Mouse (Mus musculus): ENCODE data around the gene Srcap.

Gene Srcap

DNA sequence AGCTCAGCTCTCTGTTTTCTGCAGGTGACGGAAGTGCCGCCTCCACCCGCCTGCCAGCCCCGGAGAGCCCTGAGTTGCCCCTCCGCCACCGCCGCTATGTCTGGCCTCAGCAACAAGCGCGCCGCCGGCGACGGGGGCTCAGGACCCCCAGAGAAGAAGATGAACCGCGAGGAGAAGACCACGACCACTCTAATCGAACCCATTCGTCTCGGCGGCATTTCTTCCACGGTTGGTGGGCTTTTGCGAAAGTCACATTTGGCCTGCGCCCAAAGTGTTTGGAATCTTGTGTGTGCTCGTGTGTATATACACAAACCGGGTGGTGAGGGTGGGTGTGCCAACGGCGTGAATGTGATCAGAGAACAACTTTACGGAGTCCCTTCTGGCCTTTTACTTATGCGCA lies 77.1 kb downstream of the Srcap start:
- TF ChIP-seq GATA4 (IDR thresholded peaks at IDR 0.05; ENCODE audit: insufficient replicate concordance, low read length): no peak

DNA sequence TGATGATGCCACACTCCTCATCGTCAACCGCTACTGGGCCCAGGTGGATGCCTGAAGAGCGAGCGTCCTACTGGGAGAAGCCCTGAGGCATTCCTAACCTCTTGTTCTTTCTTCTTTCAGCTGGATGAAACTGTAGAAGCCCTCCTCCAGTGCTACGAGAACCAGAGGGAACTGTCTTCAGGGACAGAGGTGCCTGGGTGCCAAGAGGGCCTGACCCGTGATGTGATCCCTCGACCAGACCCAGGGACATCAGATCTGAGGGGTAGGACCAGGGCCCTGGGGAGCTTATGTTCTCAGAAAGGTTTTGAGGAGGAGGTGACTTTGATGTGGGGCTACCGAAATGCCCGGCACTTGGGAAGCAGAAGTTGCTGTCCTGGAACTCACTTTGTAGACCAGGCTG lies 77.9 kb downstream of the Srcap start:
- TF ChIP-seq GATA4 (IDR thresholded peaks at IDR 0.05; ENCODE audit: insufficient replicate concordance, low read length): no peak

DNA sequence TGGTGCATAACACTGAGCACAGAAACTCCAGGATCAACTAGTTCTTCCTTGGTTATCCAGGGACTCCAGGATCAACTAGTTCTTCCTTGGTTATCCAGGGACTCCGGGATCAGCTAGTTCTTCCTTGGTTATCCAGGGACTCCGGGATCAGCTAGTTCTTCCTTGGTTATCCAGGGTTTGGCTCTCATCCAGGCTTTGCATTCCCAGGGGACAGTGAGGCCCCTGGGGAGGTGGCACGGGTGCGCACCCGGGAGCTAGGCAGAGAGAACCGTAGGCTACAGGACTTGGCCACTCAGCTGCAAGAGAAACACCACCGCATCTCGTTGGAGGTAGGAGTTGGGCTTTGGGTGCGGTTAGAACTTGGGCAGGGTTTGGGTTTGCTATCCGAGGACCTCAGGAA lies 79.3 kb downstream of the Srcap start:
- no peak for TF ChIP-seq GATA4 (IDR thresholded peaks at IDR 0.05; ENCODE audit: insufficient replicate concordance, low read length)

DNA sequence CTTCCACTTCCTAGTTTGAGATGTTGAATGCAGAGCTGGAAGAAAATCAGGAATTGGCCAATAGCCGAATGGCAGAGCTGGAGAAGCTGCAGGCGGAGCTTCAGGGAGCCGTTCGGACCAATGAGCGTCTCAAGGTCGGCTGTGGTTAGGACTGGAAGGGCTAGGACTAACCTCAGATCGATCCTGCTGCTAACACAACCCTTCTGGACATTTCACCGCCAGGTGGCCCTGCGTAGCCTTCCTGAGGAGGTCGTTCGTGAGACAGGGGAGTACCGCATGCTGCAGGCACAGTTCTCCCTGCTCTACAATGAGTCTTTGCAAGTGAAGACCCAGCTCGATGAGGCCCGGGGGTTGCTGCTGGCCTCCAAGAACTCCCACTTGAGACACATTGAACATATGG lies 80.8 kb downstream of the Srcap start:
- TF ChIP-seq GATA4 (IDR thresholded peaks at IDR 0.05; ENCODE audit: insufficient replicate concordance, low read length): no peak

DNA sequence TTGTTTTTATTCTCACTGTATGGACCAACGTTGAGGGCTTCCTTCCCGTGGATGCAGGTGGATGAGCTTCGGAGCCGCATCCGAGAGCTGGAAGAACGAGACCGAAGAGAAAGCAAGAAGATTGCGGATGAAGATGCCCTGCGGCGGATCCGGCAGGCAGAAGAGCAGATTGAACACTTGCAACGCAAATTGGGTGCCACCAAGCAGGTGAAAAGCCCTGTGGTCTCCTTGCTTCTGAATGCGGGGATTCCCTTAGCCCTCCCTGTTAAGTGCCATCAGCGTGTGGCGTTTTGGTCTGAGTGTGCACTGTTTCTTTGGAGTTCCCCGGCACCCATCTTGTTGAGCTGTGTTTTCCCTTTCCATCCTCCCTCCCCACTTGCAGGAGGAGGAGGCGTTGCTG lies 85.0 kb downstream of the Srcap start:
- no peak for TF ChIP-seq GATA4 (IDR thresholded peaks at IDR 0.05; ENCODE audit: insufficient replicate concordance, low read length)

DNA sequence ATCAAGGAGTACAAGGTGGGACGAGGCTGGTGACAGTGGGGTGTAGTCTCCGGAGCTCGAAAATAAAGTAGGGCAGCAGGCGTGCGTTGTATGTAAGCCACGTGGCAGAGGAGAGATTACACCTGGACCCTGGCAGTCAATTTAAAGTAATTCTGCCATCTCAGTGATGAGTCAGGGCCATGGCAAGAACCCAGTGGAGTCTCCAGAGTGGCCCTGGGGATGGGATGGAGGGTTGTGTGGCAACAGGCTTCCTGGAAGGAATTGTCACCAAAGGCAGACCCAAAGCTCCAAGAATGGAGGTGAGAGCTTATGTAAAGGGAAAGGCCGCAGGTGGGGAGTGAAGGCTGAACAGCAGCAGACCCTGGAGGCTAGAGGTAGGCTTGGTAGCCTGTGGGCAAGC lies 88.8 kb downstream of the Srcap start:
- no peak for TF ChIP-seq GATA4 (IDR thresholded peaks at IDR 0.05; ENCODE audit: insufficient replicate concordance, low read length)

DNA sequence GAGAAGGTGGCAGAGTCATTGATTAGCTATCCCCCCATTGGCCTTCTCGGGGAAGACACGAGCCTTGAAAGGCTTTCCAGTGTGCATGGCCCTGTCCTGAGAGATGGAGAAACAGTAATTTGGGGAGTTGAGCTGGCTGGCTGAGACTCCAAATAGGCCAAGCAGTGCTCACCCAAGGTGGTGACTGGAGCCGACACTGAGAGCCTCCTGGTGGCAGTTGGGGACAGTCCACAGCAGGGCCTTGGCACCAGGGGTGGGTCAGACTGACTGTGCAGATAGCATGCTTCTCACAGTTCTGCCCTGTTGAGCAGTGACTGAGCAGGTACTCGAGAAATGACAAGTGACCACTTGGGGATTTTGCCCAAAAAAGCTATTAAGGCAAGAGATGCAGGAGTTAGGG lies 90.0 kb downstream of the Srcap start:
- no peak for TF ChIP-seq GATA4 (IDR thresholded peaks at IDR 0.05; ENCODE audit: insufficient replicate concordance, low read length)

DNA sequence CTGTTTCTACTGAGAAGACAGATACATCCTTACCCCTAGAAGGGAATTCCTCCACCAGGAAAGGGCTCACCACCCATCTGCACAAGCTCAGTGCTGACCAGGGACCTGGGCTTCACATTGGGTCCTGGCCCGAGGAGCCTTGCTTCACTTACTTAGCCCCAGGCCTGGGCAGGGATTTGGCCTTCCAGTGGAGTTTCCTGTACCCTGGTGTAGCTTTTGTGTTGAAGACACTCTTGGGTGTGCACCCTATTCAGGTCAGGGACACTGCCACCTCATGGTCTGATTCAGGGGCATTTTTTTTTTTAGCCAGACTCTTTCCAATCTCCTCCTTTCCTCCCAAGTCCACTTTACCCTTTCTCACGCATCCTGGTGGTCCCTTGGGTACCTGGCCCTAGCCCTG lies 91.1 kb downstream of the Srcap start:
- no peak for TF ChIP-seq GATA4 (IDR thresholded peaks at IDR 0.05; ENCODE audit: insufficient replicate concordance, low read length)

DNA sequence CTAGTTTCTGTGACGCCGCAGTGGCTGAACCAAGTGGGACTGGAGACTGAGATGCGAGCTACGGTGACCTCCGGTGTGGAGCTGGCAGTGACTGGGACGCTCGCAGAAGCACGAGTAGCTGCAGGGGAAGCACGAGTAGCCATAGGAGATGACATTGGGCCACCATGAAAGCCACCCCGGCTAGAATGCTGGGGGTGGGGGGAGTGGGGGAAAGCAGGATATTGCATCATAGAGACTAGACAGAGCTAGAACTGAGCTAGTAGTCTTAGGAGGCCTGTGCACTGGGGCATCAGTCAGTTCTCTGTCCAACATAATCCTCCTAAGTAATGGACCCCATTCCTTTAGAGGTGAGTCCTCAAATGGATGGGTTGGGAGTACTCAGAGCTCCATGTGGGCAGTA lies 92.5 kb downstream of the Srcap start:
- TF ChIP-seq GATA4 (IDR thresholded peaks at IDR 0.05; ENCODE audit: insufficient replicate concordance, low read length): no peak

DNA sequence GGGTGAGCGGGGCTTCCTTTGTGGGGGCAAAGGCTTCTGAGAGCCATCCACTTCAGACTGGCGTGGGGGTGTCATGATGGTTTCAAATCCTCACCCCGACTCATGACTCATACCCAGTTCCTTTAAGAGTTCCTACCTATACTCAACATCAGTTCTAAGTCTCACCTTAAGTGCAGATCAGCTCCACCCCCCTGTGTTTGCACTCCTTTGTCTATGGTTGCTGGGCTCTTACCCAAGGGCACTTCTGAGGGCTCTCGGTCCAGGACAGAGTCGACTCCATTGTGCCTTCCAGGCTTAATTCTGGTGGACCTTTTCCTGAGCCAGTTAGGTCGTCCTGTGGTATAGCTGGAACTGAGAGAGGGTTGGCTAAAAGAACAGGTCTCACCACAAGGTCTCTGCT lies 95.4 kb downstream of the Srcap start:
- TF ChIP-seq GATA4 (IDR thresholded peaks at IDR 0.05; ENCODE audit: insufficient replicate concordance, low read length): no peak

Data from liver, adult (tissue).